Mouse (Mus musculus) thymus, adult 2 months (tissue): ENCODE data around the gene Schip1.

Experiments
- CTCF ChIP-seq: fragments of 200-500 bp; IDR thresholded peaks from 2 replicates; pipeline ENCODE4 v1.5.1; 2012; ENCODE audit warnings: mild to moderate bottlenecking, control low read depth, low read length, moderate library complexity, borderline replicate concordance; ENCODE audit not compliant: control insufficient read depth, poor library complexity, insufficient read depth; ENCODE audit errors: extremely low read depth
- POLR2A ChIP-seq: fragments of 200-500 bp; IDR thresholded peaks from 2 replicates; pipeline ENCODE4 v1.6.1; 2012; ENCODE audit warnings: mild to moderate bottlenecking, low read length, control low read depth, moderate library complexity; ENCODE audit not compliant: control insufficient read depth, poor library complexity, insufficient read depth; ENCODE audit errors: extremely low read depth

- no peak for TF ChIP-seq CTCF
- TF ChIP-seq POLR2A, result no peak
Observed at GRCm38 (mm10) chr3:68492513-68492912, 427.9 kb downstream of the Schip1 start.
